Mouse (Mus musculus): ENCODE data around the gene Myl6. TPM values are rescaled to one million over a fixed set of nuclear protein-coding genes. Genes with fewer than 3 reads are reported as not detected.

Gene Myl6
- total and polyA plus RNA-seq, 3 experiments: 366 to 560 (median 555) TPM

GRCm38 (mm10) chr10:128489380-128489779 lies 4.6 kb downstream of the Myl6 start:
- peaks cover 17% of the 10 kb centered on the region for H3K79me2 ChIP-seq (replicated peaks; ENCODE audit: control insufficient read depth, extremely low read depth, insufficient read depth, poor library complexity, severe bottlenecking)
- H3K4me2 ChIP-seq (ENCODE audit: insufficient read depth, low read depth, poor library complexity, severe bottlenecking): no peak overlapping the region
- TF ChIP-seq E2F4 (IDR thresholded peaks at IDR 0.05; ENCODE audit: insufficient replicate concordance, low read depth, low read length) (no peak), MAFK (IDR thresholded peaks at IDR 0.05; ENCODE audit: insufficient replicate concordance, low read length) (0 out of 2 replicates have a peak, but pooled peaks have one; percentile 11)
- in situ Hi-C loops (cut with MboI; ENCODE audit: low pct_ligation_motif_present, low pct_unique_long_range_greater_than_20kb, low sequenced_read_pairs) (no loop called here), dilution Hi-C loops (cut with MboI; ENCODE audit: extremely low pct_ligation_motif_present, extremely low pct_unique_long_range_greater_than_20kb, low sequenced_read_pairs) (no loop called here)
- DNase-seq (ENCODE audit: extremely low read depth): no peak
- H3K9ac ChIP-seq (ENCODE audit: insufficient read depth, low read depth): no peak overlapping the region
- H3K27ac ChIP-seq (ENCODE audit: insufficient read depth, low read depth): no peak overlapping the region
- H3K36me3 ChIP-seq (replicated peaks in 1 of 2; ENCODE audit: control insufficient read depth in 1 of 2, insufficient read depth in 1 of 2, low read length in 1 of 2): peaks cover 61 to 66% of the 10 kb centered on the region in 2 experiments
- peaks cover 9 to 13% of the 10 kb centered on the region in 2 experiments; a peak in 3 of 4 replicates for H3K4me1 ChIP-seq (ENCODE audit: control insufficient read depth in 1 of 2, insufficient read depth in 2 of 2)
- H3K9me3 ChIP-seq (replicated peaks; ENCODE audit: low read length): no peaks in the 10 kb centered on the region
- no peaks in the 10 kb centered on the region for H3K27me3 ChIP-seq (replicated peaks)
- H3K4me3 ChIP-seq (replicated peaks in 1 of 3; ENCODE audit: low read depth in 2 of 3, low read length in 2 of 3, poor library complexity in 1 of 3): no peak overlapping the region

GRCm38 (mm10) chr10:128488776-128489175 lies 5.2 kb downstream of the Myl6 start:
- Histone ChIP-seq H3K4me2 (ENCODE audit: insufficient read depth, low read depth, poor library complexity, severe bottlenecking) (no peak overlapping the region), H3K27me3 (replicated peaks) (no peaks in the 10 kb centered on the region), H3K9ac (ENCODE audit: insufficient read depth, low read depth) (no peak overlapping the region), H3K4me3 (replicated peaks in 1 of 3; ENCODE audit: low read depth in 2 of 3, low read length in 2 of 3, poor library complexity in 1 of 3) (no peak overlapping the region), H3K36me3 (replicated peaks in 1 of 2; ENCODE audit: control insufficient read depth in 1 of 2, insufficient read depth in 1 of 2, low read length in 1 of 2) (peaks cover 67 to 72% of the 10 kb centered on the region in 2 experiments), H3K4me1 (ENCODE audit: control insufficient read depth in 1 of 2, insufficient read depth in 2 of 2) (peaks cover 9 to 13% of the 10 kb centered on the region in 2 experiments; a peak in 3 of 4 replicates), H3K9me3 (replicated peaks; ENCODE audit: low read length) (no peaks in the 10 kb centered on the region), H3K27ac (ENCODE audit: insufficient read depth, low read depth) (no peak overlapping the region), H3K79me2 (replicated peaks; ENCODE audit: control insufficient read depth, extremely low read depth, insufficient read depth, poor library complexity, severe bottlenecking) (peaks cover 17% of the 10 kb centered on the region)
- in situ Hi-C loops (cut with MboI; ENCODE audit: low pct_ligation_motif_present, low pct_unique_long_range_greater_than_20kb, low sequenced_read_pairs): no loop called here
- TF ChIP-seq CHD1 (IDR thresholded peaks at IDR 0.05; ENCODE audit: low read depth, low read length): no peak
- no peak for TF ChIP-seq MXI1 (IDR thresholded peaks at IDR 0.05; ENCODE audit: low read depth, low read length)
- TF ChIP-seq CTCF (conservative IDR thresholded peaks at IDR 0.05 in 1 of 2, IDR thresholded peaks at IDR 0.05 in 1 of 2; ENCODE audit: low read depth in 2 of 2, low read length in 2 of 2): no peak
- no peak for TF ChIP-seq NRF1 (IDR thresholded peaks at IDR 0.05; ENCODE audit: low read depth, low read length)
- dilution Hi-C loops (cut with MboI; ENCODE audit: extremely low pct_ligation_motif_present, extremely low pct_unique_long_range_greater_than_20kb, low sequenced_read_pairs): no loop called here
- DNase-seq (ENCODE audit: extremely low read depth): no peak

- Histone ChIP-seq H3K36me3 (replicated peaks in 1 of 2; ENCODE audit: control insufficient read depth in 1 of 2, insufficient read depth in 1 of 2, low read length in 1 of 2) (peaks cover 74 to 79% of the 10 kb centered on the region in 2 experiments), H3K9ac (ENCODE audit: insufficient read depth, low read depth) (no peak overlapping the region), H3K4me3 (replicated peaks in 1 of 3; ENCODE audit: low read depth in 2 of 3, low read length in 2 of 3, poor library complexity in 1 of 3) (no peak overlapping the region), H3K79me2 (replicated peaks; ENCODE audit: control insufficient read depth, extremely low read depth, insufficient read depth, poor library complexity, severe bottlenecking) (peaks cover 15% of the 10 kb centered on the region), H3K4me1 (ENCODE audit: control insufficient read depth in 1 of 2, insufficient read depth in 2 of 2) (peaks cover 9 to 13% of the 10 kb centered on the region in 2 experiments; a peak in 3 of 4 replicates), H3K27me3 (replicated peaks) (no peaks in the 10 kb centered on the region), H3K27ac (ENCODE audit: insufficient read depth, low read depth) (no peak overlapping the region), H3K9me3 (replicated peaks; ENCODE audit: low read length) (no peaks in the 10 kb centered on the region), H3K4me2 (ENCODE audit: insufficient read depth, low read depth, poor library complexity, severe bottlenecking) (no peak overlapping the region)
- DNase-seq (ENCODE audit: extremely low read depth): no peak
- dilution Hi-C loops (cut with MboI; ENCODE audit: extremely low pct_ligation_motif_present, extremely low pct_unique_long_range_greater_than_20kb, low sequenced_read_pairs): no loop called here
- in situ Hi-C loops (cut with MboI; ENCODE audit: low pct_ligation_motif_present, low pct_unique_long_range_greater_than_20kb, low sequenced_read_pairs): no loop called here
- no peak for TF ChIP-seq CHD2 (IDR thresholded peaks at IDR 0.05; ENCODE audit: low read length)
- TF ChIP-seq MXI1 (IDR thresholded peaks at IDR 0.05; ENCODE audit: low read depth, low read length): no peak
- TF ChIP-seq MAZ (IDR thresholded peaks at IDR 0.05; ENCODE audit: low read depth, low read length): no peak
- no peak for TF ChIP-seq CTCF (conservative IDR thresholded peaks at IDR 0.05 in 1 of 2, IDR thresholded peaks at IDR 0.05 in 1 of 2; ENCODE audit: low read depth in 2 of 2, low read length in 2 of 2)
- no peak for TF ChIP-seq PAX5 (IDR thresholded peaks at IDR 0.05; ENCODE audit: low read length)
- no peak for TF ChIP-seq TCF12 (IDR thresholded peaks at IDR 0.05; ENCODE audit: low read depth, low read length)
Measured at GRCm38 (mm10) chr10:128487861-128488712, 5.9 kb downstream of the Myl6 start.

Data from CH12.LX (cell line).